Mouse (Mus musculus) c-Kit-negative CD71-positive TER-119-positive erythroid progenitor cells, embryonic 14.5 days (primary cell): Measurements from ENCODE around the gene Rpp14.
A peak's percentile ranks its signal among the peaks of the same experiment; 100 is the strongest.

ENCODE experiments used
- DNase-seq: peaks from one replicate; pipeline ENCODE4 v3.0.0-alpha.2; 2013; ENCODE audit warnings: low read depth, low spot score

Gene Rpp14

GRCm38 (mm10) chr14:8059938-8060337 lies 20.2 kb upstream of the Rpp14 start:
- no peak for DNase-seq

- DNase-seq, result no peak
Observed at GRCm38 (mm10) chr14:8062076-8062475, 18.1 kb upstream of the Rpp14 start.

- DNase-seq, result no peak
Observed at GRCm38 (mm10) chr14:8062537-8063301, 17.4 kb upstream of the Rpp14 start.

GRCm38 (mm10) chr14:8063835-8064785 lies 16.1 kb upstream of the Rpp14 start:
- DNase-seq, result no peak

- peak; percentile 28 for DNase-seq
Observed at GRCm38 (mm10) chr14:8080718-8081117, 551 bp downstream of the Rpp14 start.

- no peak for DNase-seq
Observed at GRCm38 (mm10) chr14:8082949-8083348, 2.8 kb downstream of the Rpp14 start.

- no peak for DNase-seq
Observed at GRCm38 (mm10) chr14:8089016-8089415, 8.8 kb downstream of the Rpp14 start.

- DNase-seq, result no peak
Observed at GRCm38 (mm10) chr14:8092573-8092972, 12.4 kb downstream of the Rpp14 start.

- no peak for DNase-seq
Observed at GRCm38 (mm10) chr14:8093427-8093826, 13.3 kb downstream of the Rpp14 start.

GRCm38 (mm10) chr14:8094931-8095561 lies 14.9 kb downstream of the Rpp14 start:
- DNase-seq, result no peak

- DNase-seq, result no peak
Observed at GRCm38 (mm10) chr14:8095562-8095950, 15.4 kb downstream of the Rpp14 start.

- DNase-seq, result peak; percentile 57
Observed at GRCm38 (mm10) chr14:8097978-8098686, 18.0 kb downstream of the Rpp14 start, which contains the start of gene Pxk. Gene Pxk (plus strand): TSS chr14:8098211.

GRCm38 (mm10) chr14:8098687-8098995 lies 18.5 kb downstream of the Rpp14 start:
- DNase-seq, result no peak

- no peak for DNase-seq
Observed at GRCm38 (mm10) chr14:8099561-8100021, 19.4 kb downstream of the Rpp14 start.

- DNase-seq, result no peak
Observed at GRCm38 (mm10) chr14:8101886-8102285, 21.7 kb downstream of the Rpp14 start.

GRCm38 (mm10) chr14:8102676-8103075 lies 22.5 kb downstream of the Rpp14 start:
- DNase-seq, result no peak

GRCm38 (mm10) chr14:8108047-8108446 lies 27.9 kb downstream of the Rpp14 start:
- DNase-seq, result no peak

- DNase-seq, result no peak
Observed at GRCm38 (mm10) chr14:8108976-8109375, 28.8 kb downstream of the Rpp14 start.

- DNase-seq, result no peak
Observed at GRCm38 (mm10) chr14:8111545-8111944, 31.4 kb downstream of the Rpp14 start.

GRCm38 (mm10) chr14:8112036-8112435 lies 31.9 kb downstream of the Rpp14 start:
- DNase-seq, result no peak

GRCm38 (mm10) chr14:8113616-8114015 lies 33.4 kb downstream of the Rpp14 start:
- no peak for DNase-seq
